Mouse (Mus musculus) heart, adult 8-10 months (tissue): ENCODE measurements around the gene Lrrc55. TPM values are rescaled to one million over a fixed set of nuclear protein-coding genes. Genes with fewer than 3 reads are reported as not detected.

Source experiments
- DNase-seq: peaks from one replicate; pipeline ENCODE4 v3.0.0; 2022; ENCODE audit warnings: low spot score
- total RNA-seq, 4 experiments: library from RNA; stranded (reverse); gene quantifications; 2 replicates each; pipeline ENCODE4 v1.2.4; 2022

The Lrrc55 gene
- total RNA-seq, 4 experiments from 2014 or later, result 0.84 to 2.4 (median 2.0) TPM

- DNase-seq, result peak; percentile 84
These were observed 24.8 kb downstream of the Lrrc55 start for GRCm38 (mm10) chr2:85172071-85172762.

GRCm38 (mm10) chr2:85168327-85168726, 28.7 kb downstream of the Lrrc55 start:
- no peak for DNase-seq

- DNase-seq, result no peak
These were observed 29.4 kb downstream of the Lrrc55 start for GRCm38 (mm10) chr2:85167624-85168023.

DNA sequence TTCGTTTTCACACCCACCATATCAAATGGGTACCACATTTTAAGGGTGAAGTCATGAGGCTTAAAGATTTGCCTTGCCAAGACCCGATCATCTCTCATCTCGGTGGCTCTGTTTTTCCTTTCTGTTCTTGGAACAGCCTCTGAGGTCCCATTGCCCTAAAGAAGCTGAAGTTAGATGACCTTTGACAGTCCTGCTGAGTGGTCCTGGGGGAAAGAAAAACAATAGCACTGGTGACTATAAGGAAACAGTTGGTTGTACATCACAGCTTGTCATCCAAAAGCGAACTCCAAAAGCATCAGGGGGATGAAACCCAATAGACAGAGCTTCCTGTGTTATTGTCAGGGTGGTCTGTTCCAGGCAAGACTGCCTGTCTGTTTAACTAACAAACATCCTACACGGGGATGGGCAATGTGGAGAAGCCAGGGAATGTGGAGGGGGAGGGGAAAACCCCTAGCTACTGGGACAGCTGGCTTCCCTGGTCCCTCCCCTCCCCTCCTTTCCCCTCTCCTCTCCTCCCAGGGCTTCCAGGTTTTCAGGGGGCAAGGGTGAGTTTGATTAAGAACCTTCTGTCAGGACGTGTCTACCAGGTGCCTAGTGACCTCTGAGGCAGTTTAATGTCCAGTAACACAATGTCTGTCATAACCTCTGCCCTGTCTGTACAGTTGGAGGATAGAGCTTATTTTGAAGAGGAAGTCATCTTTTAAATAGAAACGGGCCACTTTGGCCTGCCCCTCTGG, 33.5 kb downstream of the Lrrc55 start:
- DNase-seq, result no peak

DNA sequence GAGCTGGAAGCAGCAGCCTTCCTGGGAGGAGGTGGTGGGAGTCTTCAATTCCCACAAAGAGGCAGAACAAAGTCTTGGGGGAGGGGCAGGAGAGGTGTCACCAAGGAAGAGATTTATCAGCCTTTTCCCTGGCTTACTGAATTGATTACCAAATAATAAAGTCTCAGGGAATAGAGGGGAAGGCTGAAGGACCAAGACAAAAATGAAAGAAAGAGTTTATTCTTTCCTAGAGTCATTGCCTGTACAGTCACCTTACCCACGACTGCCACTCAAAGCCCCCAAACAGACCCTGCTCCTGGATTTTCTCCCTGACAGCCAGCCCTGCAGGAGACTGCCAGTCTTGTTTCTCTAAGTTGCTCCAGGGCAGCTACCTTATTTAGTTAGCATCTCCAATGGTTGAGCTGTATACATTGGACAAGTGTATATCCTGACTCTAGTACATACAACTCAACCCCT, 35.3 kb downstream of the Lrrc55 start:
- no peak for DNase-seq

GRCm38 (mm10) chr2:85160901-85161637, 35.9 kb downstream of the Lrrc55 start:
- no peak for DNase-seq

- DNase-seq, result no peak
These were observed 39.6 kb downstream of the Lrrc55 start for GRCm38 (mm10) chr2:85157382-85157781.

GRCm38 (mm10) chr2:85156136-85156535, 40.9 kb downstream of the Lrrc55 start:
- no peak for DNase-seq

DNA sequence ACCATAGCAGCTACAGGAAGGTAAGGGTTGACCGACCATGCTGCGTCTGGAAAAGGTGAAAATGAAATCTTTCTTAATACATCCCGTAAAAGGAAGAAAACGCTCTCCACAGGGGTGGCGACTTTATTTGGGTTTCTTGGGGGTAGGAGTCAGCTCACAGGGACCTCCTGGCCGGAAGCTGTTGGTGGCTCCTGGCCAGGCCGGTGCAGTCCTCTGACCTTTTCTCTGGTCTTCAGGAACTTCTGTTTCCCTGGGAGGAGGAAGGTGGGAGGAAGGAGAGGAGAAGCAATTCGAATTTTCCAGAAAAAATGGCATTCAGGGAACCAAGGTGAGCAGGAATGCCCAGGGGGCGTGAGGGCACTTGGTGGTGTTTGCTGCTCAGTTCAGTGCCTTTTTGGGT, 41.7 kb downstream of the Lrrc55 start:
- peak; percentile 36 for DNase-seq

DNA sequence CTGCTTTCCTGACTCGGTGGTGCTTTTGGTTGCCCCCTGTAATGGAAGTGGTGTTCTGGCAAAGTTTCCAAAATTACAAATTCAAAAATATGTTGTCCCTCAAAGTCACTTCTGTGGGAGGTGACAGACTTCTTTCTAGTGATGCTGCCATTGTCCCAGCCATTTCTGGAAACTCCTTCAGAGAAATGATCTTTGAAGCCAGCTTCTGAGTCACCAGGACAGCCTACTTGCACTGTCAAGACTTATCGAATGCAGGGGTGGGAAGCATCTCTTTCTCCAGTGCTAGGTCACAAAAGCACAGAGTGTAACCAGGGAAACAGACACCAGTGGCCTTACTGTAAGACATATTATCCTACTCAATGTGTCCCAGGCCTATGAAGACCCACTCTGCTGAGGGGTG, 45.8 kb downstream of the Lrrc55 start:
- no peak for DNase-seq

DNA sequence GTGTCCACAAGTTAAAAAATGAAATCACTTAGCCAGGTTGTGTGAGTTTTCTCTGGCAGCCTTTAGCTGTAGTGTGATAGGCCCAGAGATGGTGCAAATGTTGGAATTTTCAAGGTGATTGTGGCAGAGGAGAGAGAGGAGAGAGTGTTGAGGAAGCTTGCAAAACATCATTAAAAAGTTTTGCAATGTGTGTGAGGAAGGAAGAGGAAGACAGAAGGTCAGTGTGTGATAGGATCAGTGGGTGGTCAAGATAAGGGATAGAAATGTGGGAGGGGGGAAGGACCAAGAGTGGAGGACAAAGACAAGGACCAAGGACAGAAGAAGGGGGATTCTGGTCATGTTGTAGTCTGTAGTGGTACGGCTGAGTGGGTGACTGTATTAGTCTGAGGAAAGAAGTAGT, 46.6 kb downstream of the Lrrc55 start:
- no peak for DNase-seq

- DNase-seq, result no peak
These were observed 49.5 kb downstream of the Lrrc55 start for GRCm38 (mm10) chr2:85147481-85147880.

DNA sequence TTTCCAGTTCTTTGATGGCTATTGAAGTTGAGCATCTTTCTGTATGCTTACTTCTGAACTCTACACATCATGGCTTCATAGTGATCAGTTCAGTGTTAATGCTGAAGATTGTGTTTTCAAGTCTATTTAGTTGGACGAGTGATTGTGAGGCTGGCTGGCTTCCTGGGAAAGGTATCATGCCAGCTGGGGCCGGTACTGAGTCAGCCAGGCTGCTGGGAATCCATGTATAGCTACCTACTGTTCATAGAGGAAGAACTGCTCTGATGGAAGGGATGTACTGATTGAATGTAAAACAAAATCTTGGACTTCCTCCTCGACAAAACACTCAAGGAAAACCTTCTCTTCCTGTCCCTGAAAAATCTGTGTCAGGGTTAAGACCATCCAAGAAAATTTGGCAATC, 51.7 kb downstream of the Lrrc55 start:
- DNase-seq, result no peak

DNA sequence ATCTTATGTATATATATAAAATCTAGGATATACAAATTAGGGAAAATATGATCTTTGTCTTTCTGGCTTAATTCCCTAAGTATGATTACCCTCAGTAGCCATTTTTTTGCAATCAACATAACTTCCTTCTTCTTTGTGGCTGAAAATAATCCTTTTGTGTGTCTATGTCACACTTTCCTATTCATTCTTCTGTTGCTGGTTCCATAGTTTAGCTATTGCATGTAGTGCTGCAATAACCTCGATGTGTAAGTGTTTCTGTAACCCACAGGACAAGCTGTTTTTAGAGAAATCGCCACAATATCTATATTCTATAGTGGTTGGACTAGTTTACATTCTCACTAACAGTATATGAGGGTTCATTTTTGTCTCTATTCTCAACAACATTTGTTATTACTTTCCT, 52.1 kb downstream of the Lrrc55 start:
- DNase-seq, result no peak

DNA sequence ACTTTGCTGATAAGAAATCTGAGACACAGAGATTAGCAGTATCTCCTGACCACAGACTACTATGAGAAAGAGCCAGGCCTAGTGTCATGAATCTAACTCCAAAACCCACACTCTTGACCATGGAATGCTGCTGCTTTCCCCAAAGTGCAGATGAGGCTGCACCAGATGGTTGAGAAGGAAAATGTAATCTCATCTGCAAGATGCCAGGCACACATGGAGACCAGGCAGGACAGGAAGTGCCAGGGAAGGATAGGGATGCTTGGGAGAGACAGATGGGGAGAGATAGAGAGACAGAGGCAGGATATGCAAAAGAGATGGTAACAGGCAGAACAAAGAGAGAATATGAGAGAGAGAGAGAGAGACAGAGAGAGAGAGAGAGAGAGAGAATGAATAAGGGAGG, 56.2 kb downstream of the Lrrc55 start:
- no peak for DNase-seq

- DNase-seq, result no peak
These were observed 57.2 kb downstream of the Lrrc55 start for GRCm38 (mm10) chr2:85139846-85140245.

GRCm38 (mm10) chr2:85139393-85139792, 57.6 kb downstream of the Lrrc55 start:
- no peak for DNase-seq

GRCm38 (mm10) chr2:85138143-85138542, 58.9 kb downstream of the Lrrc55 start:
- no peak for DNase-seq

- DNase-seq, result no peak
These were observed 59.3 kb downstream of the Lrrc55 start for GRCm38 (mm10) chr2:85137601-85138140.

DNA sequence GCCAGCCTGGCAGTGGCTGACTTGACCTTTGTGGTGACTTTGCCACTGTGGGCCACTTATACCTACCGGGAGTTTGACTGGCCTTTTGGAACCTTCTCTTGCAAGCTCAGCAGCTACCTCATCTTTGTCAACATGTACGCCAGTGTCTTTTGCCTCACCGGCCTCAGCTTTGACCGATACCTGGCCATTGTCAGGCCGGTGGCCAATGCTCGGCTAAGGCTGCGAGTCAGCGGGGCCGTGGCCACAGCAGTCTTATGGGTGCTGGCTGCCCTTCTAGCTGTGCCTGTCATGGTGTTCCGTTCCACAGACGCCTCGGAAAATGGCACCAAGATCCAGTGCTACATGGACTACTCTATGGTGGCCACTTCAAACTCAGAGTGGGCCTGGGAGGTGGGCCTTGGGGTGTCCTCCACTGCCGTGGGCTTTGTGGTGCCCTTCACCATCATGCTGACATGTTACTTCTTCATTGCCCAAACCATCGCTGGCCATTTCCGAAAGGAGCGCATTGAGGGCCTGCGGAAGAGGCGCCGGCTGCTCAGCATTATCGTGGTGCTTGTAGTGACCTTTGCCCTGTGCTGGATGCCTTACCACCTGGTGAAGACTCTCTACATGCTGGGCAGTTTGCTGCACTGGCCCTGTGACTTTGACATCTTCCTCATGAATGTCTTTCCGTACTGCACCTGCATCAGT, 60.0 kb downstream of the Lrrc55 start:
- DNase-seq, result no peak

GRCm38 (mm10) chr2:85136089-85136488, 60.9 kb downstream of the Lrrc55 start, which contains the start of gene Aplnr:
Aplnr (plus strand) TSS chr2:85136225.
- peak; percentile 54 for DNase-seq

DNA sequence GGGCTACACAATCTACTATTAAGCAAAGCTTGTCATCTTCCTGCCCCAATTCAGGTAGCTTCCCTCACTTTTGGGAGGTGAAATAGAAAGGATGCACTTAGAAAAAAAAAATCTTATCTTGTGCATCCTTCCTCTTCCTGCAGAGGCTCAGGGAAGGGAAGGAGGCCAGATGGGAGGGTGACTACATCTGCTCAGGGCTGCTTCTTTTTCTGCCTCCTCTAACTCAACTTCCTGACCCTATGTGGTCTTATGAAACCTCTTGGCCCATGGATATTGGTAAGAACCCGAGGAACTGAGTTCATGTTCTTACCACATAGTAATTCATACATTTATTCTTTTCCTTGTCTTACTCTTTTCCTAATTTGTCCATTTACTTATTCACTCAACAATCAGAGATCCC, 61.9 kb downstream of the Lrrc55 start:
- peak; percentile 31 for DNase-seq
